Mouse (Mus musculus) midbrain, embryonic 10.5 days (tissue): Measurements from ENCODE around the gene Acox3. TPM values are rescaled to one million over a fixed set of nuclear protein-coding genes. Genes with fewer than 3 reads are reported as not detected.
A peak's percentile ranks its signal among the peaks of the same experiment; 100 is the strongest.

Source experiments
- DNase-seq: peaks from one replicate; pipeline ENCODE4 v3.0.0-alpha.2; 2017; ENCODE audit warnings: low spot score
- H3K27ac ChIP-seq: fragments of 300-500 bp; sonication (generic); replicated peaks from 2 replicates; pipeline ENCODE4 v1.5.1; 2016; ENCODE audit warnings: mild to moderate bottlenecking
- H3K27me3 ChIP-seq: fragments of 300-500 bp; sonication (generic); 2 replicates; pipeline ENCODE4 v1.6.1; 2016; ENCODE audit warnings: low read depth, mild to moderate bottlenecking; ENCODE audit not compliant: poor library complexity, severe bottlenecking
- H3K36me3 ChIP-seq: fragments of 300-500 bp; sonication (generic); 2 replicates; pipeline ENCODE4 v1.6.1; 2016; ENCODE audit warnings: mild to moderate bottlenecking, moderate library complexity
- H3K4me1 ChIP-seq: fragments of 300-500 bp; sonication (generic); 2 replicates; pipeline ENCODE4 v1.6.1; 2016
- H3K4me3 ChIP-seq: fragments of 300-500 bp; sonication (generic); 2 replicates; pipeline ENCODE4 v1.5.1; 2016; ENCODE audit warnings: mild to moderate bottlenecking, moderate library complexity
- H3K9me3 ChIP-seq: fragments of 300-500 bp; sonication (generic); replicated peaks from 2 replicates; pipeline ENCODE4 v1.6.1; 2016; ENCODE audit warnings: mild to moderate bottlenecking
- WGBS: fragments of 180-500 bp; shearing (Covaris S2); methylation state at CpG from one replicate; pipeline ENCODE4 v1.1.7; 2016; 5-methylcytosine and 5-hydroxymethylcytosine counted together
- polyA plus RNA-seq: library from polyadenylated mRNA; unstranded; fragments of >200 nt; fragmentation: Nextera tagmentation; extraction: Ambion mirVana; gene quantifications from 2 replicates; pipeline ENCODE4 v1.2.1, GENCODE M21; 2016

Gene Acox3
- polyA plus RNA-seq, 1 experiment from 2014 or later = 10.2 TPM

GRCm38 (mm10) chr5:35605355-35605754, 22.5 kb downstream of the Acox3 start:
- 84% methylated on average over 7 of the region's 7 CpGs for WGBS
- no peak for DNase-seq
- Histone ChIP-seq H3K4me3 (no peak overlapping the region), H3K27me3 (no peaks in the 10 kb centered on the region), H3K9me3 (no peaks in the 10 kb centered on the region), H3K27ac (no peak overlapping the region), H3K4me1 (peaks cover 26% of the 10 kb centered on the region), H3K36me3 (peaks cover 32% of the 10 kb centered on the region)

- Histone ChIP-seq H3K27ac (no peak overlapping the region), H3K4me3 (no peak overlapping the region), H3K27me3 (no peaks in the 10 kb centered on the region), H3K4me1 (peaks cover 26% of the 10 kb centered on the region), H3K36me3 (peaks cover 19% of the 10 kb centered on the region), H3K9me3 (no peaks in the 10 kb centered on the region)
- DNase-seq = no peak
- 89% methylated on average over 7 of the region's 7 CpGs for WGBS
Measured at GRCm38 (mm10) chr5:35606800-35607199, 24.0 kb downstream of the Acox3 start.

- Histone ChIP-seq H3K27me3 (no peaks in the 10 kb centered on the region), H3K27ac (peak overlapping the region; percentile 76; the same call in 1 of the 2 replicates), H3K4me3 (no peak overlapping the region), H3K36me3 (peaks cover 9% of the 10 kb centered on the region; the same call in 1 of the 2 replicates), H3K4me1 (peaks cover 26% of the 10 kb centered on the region), H3K9me3 (no peaks in the 10 kb centered on the region)
- 78% methylated on average over 7 of the region's 7 CpGs for WGBS
- DNase-seq = no peak
Measured at GRCm38 (mm10) chr5:35607784-35608183, 24.9 kb downstream of the Acox3 start.

- H3K4me3 ChIP-seq = no peak overlapping the region
- H3K27me3 ChIP-seq = no peaks in the 10 kb centered on the region
- peaks cover 26% of the 10 kb centered on the region for H3K4me1 ChIP-seq
- H3K27ac ChIP-seq = peak overlapping the region; percentile 76
- no peak for DNase-seq
- 80% methylated on average over 5 of the region's 5 CpGs for WGBS
- no peaks in the 10 kb centered on the region for H3K9me3 ChIP-seq
- H3K36me3 ChIP-seq = 0 out of 2 replicates have a peak, but pooled peaks cover 3% of the 10 kb centered on the region
Measured at GRCm38 (mm10) chr5:35608559-35608958, 25.7 kb downstream of the Acox3 start.

- H3K4me1 ChIP-seq = peaks cover 26% of the 10 kb centered on the region
- H3K27me3 ChIP-seq = no peaks in the 10 kb centered on the region
- DNase-seq = peak; percentile 78
- H3K27ac ChIP-seq = peak overlapping the region; percentile 76
- H3K9me3 ChIP-seq = no peaks in the 10 kb centered on the region
- H3K36me3 ChIP-seq = 0 out of 2 replicates have a peak, but pooled peaks cover 3% of the 10 kb centered on the region
- WGBS = 17% methylated on average over 12 of the region's 12 CpGs
- peak overlapping the region; percentile 26 for H3K4me3 ChIP-seq
Measured at GRCm38 (mm10) chr5:35609381-35609780, 26.5 kb downstream of the Acox3 start.

GRCm38 (mm10) chr5:35609971-35610370, 27.1 kb downstream of the Acox3 start:
- H3K27me3 ChIP-seq = no peaks in the 10 kb centered on the region
- WGBS = 83% methylated on average over 2 of the region's 2 CpGs
- no peaks in the 10 kb centered on the region for H3K9me3 ChIP-seq
- peak overlapping the region; percentile 76 for H3K27ac ChIP-seq
- no peak for DNase-seq
- peaks cover 26% of the 10 kb centered on the region for H3K4me1 ChIP-seq
- no peaks in the 10 kb centered on the region for H3K36me3 ChIP-seq
- H3K4me3 ChIP-seq = no peak overlapping the region

GRCm38 (mm10) chr5:35610381-35610780, 27.5 kb downstream of the Acox3 start:
- Histone ChIP-seq H3K9me3 (no peaks in the 10 kb centered on the region), H3K4me3 (no peak overlapping the region), H3K27ac (peak overlapping the region; percentile 76), H3K4me1 (peaks cover 26% of the 10 kb centered on the region), H3K27me3 (no peaks in the 10 kb centered on the region), H3K36me3 (no peaks in the 10 kb centered on the region)
- WGBS = 93% methylated on average over 7 of the region's 7 CpGs
- no peak for DNase-seq

- H3K9me3 ChIP-seq = no peaks in the 10 kb centered on the region
- H3K27me3 ChIP-seq = no peaks in the 10 kb centered on the region
- no peaks in the 10 kb centered on the region for H3K36me3 ChIP-seq
- no peak overlapping the region for H3K27ac ChIP-seq
- H3K4me1 ChIP-seq = peaks cover 26% of the 10 kb centered on the region
- no peak overlapping the region for H3K4me3 ChIP-seq
- DNase-seq = no peak
- 91% methylated on average over 9 of the region's 9 CpGs for WGBS
Measured at GRCm38 (mm10) chr5:35611170-35611569, 28.3 kb downstream of the Acox3 start.

GRCm38 (mm10) chr5:35611900-35612299, 29.1 kb downstream of the Acox3 start:
- WGBS = 90% methylated on average over 11 of the region's 11 CpGs
- H3K27ac ChIP-seq = no peak overlapping the region
- peaks cover 33% of the 10 kb centered on the region for H3K4me1 ChIP-seq

GRCm38 (mm10) chr5:35612722-35613121, 29.9 kb downstream of the Acox3 start:
- WGBS = 90% methylated on average over 8 of the region's 8 CpGs
- Histone ChIP-seq H3K9me3 (no peaks in the 10 kb centered on the region), H3K36me3 (no peaks in the 10 kb centered on the region), H3K4me1 (peaks cover 42% of the 10 kb centered on the region), H3K27me3 (no peaks in the 10 kb centered on the region), H3K4me3 (no peak overlapping the region), H3K27ac (no peak overlapping the region)
- DNase-seq = no peak

More at GRCm38 (mm10) chr5:35611900-35612299, 29.1 kb downstream of the Acox3 start:
- Histone ChIP-seq H3K9me3 (no peaks in the 10 kb centered on the region), H3K27me3 (no peaks in the 10 kb centered on the region), H3K4me3 (no peak overlapping the region), H3K36me3 (no peaks in the 10 kb centered on the region)
- no peak for DNase-seq

GRCm38 (mm10) chr5:35616943-35617342, 34.1 kb downstream of the Acox3 start:
- peak overlapping the region; percentile 57; the same call in 1 of the 2 replicates for H3K27ac ChIP-seq
- peak; percentile 23 for DNase-seq
- WGBS = 43% methylated on average over 5 of the region's 5 CpGs
- H3K4me3 ChIP-seq = no peak overlapping the region
- H3K4me1 ChIP-seq = peaks cover 30% of the 10 kb centered on the region
- no peaks in the 10 kb centered on the region for H3K9me3 ChIP-seq
- no peaks in the 10 kb centered on the region for H3K27me3 ChIP-seq
- H3K36me3 ChIP-seq = no peaks in the 10 kb centered on the region

- H3K27ac ChIP-seq = no peak overlapping the region
- no peak for DNase-seq
Measured at GRCm38 (mm10) chr5:35621114-35621513, 38.3 kb downstream of the Acox3 start.

GRCm38 (mm10) chr5:35623831-35624230, 41.0 kb downstream of the Acox3 start:
- Histone ChIP-seq H3K9me3 (no peaks in the 10 kb centered on the region), H3K4me1 (peaks cover 11% of the 10 kb centered on the region; the same call in 1 of the 2 replicates), H3K27ac (no peak overlapping the region), H3K4me3 (no peak overlapping the region), H3K27me3 (no peaks in the 10 kb centered on the region), H3K36me3 (no peaks in the 10 kb centered on the region)
- no peak for DNase-seq

More at GRCm38 (mm10) chr5:35621114-35621513, 38.3 kb downstream of the Acox3 start:
- H3K4me1 ChIP-seq = peaks cover 30% of the 10 kb centered on the region
- WGBS = 58% methylated on average over 4 of the region's 4 CpGs
- no peaks in the 10 kb centered on the region for H3K9me3 ChIP-seq
- no peak overlapping the region for H3K4me3 ChIP-seq
- no peaks in the 10 kb centered on the region for H3K36me3 ChIP-seq
- H3K27me3 ChIP-seq = no peaks in the 10 kb centered on the region
